Mouse (Mus musculus) kidney, adult 2 months (tissue): ENCODE results near the gene Pfdn4. TPM values are rescaled to one million over a fixed set of nuclear protein-coding genes. Genes with fewer than 3 reads are reported as not detected.
A peak's percentile ranks its signal among the peaks of the same experiment; 100 is the strongest.

Experiments
- DNase-seq: peaks from one replicate; pipeline ENCODE4 v3.0.0; 2021
- H3K27ac ChIP-seq: fragments of 200-500 bp; 2 replicates; pipeline ENCODE4 v1.5.1; 2012; ENCODE audit warnings: low read depth, low read length, control low read depth, inconsistent platforms; ENCODE audit not compliant: insufficient read depth
- H3K27me3 ChIP-seq: fragments of 200-500 bp; replicated peaks from 2 replicates; pipeline ENCODE4 v1.6.1; 2012; ENCODE audit warnings: mild to moderate bottlenecking, moderate library complexity, low read length, inconsistent platforms; ENCODE audit not compliant: control insufficient read depth, insufficient read depth
- H3K36me3 ChIP-seq: fragments of 200-500 bp; 2 replicates; pipeline ENCODE4 v1.6.1; 2012; ENCODE audit warnings: mild to moderate bottlenecking, moderate library complexity, low read length, inconsistent platforms; ENCODE audit not compliant: control insufficient read depth, insufficient read depth
- H3K4me1 ChIP-seq: fragments of 200-500 bp; 2 replicates; pipeline ENCODE4 v1.6.1; 2011; ENCODE audit warnings: low read length; ENCODE audit not compliant: control insufficient read depth, insufficient read depth
- H3K4me3 ChIP-seq: fragments of 200-500 bp; 2 replicates; pipeline ENCODE4 v1.5.1; 2011; ENCODE audit warnings: mild to moderate bottlenecking, low read depth, low read length, control low read depth; ENCODE audit not compliant: insufficient read depth
- CTCF ChIP-seq: fragments of 200-500 bp; conservative IDR thresholded peaks from 2 replicates; pipeline ENCODE4 v1.5.1; 2011; ENCODE audit warnings: low read depth, mild to moderate bottlenecking, control low read depth, low read length, moderate library complexity, mixed read lengths; ENCODE audit not compliant: insufficient read depth, insufficient read length
- POLR2A ChIP-seq: fragments of 200-500 bp; IDR thresholded peaks from one replicate; pipeline ENCODE4 v1.6.1; 2011; ENCODE audit warnings: low read depth, low read length, control low read depth
- WGBS: fragments of 180-500 bp; shearing (Covaris S2); methylation state at CpG from one replicate; pipeline ENCODE4 v1.1.7; 2018; 5-methylcytosine and 5-hydroxymethylcytosine counted together
- polyA plus RNA-seq: library from polyadenylated mRNA; depleted of rRNA; stranded (reverse); fragments of >200 nt; gene quantifications from 2 replicates; pipeline ENCODE4 v1.2.3, GENCODE M21; 2012

The Pfdn4 gene
- polyA plus RNA-seq, 1 experiment = 5.6 TPM

DNA sequence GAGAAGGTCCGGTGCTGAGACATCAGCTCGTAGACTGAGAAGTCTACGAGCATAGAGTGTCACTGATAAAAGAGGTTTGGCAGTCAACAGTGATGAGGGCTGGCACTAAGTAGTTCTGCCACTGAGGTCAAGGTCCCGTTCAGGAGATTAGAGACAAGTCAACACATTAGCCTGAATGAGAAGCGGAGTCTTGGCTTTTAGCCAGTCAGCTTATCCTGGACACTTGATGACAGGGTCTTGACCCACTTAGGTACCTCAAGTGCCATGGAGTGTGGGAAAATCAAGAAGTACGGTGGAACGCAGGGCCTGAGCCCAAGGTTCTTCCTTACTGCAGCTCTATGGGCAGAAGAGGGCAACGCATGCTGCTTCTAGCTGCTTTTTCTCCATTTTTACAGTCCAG lies 19.6 kb upstream of the Pfdn4 start:
- no peak overlapping the region for H3K4me3 ChIP-seq
- peaks cover 6% of the 10 kb centered on the region; the same call in 1 of the 2 replicates for H3K4me1 ChIP-seq
- 69% methylated on average over 8 of the region's 8 CpGs for WGBS
- no peaks in the 10 kb centered on the region for H3K36me3 ChIP-seq
- no peaks in the 10 kb centered on the region for H3K27me3 ChIP-seq
- peak; percentile 29 for DNase-seq
- H3K27ac ChIP-seq = no peak overlapping the region
- TF ChIP-seq CTCF (no peak), POLR2A (no peak)

GRCm38 (mm10) chr2:170482019-170482540 lies 14.1 kb upstream of the Pfdn4 start:
- DNase-seq = no peak
- WGBS = 64% methylated on average over 10 of the region's 10 CpGs
- H3K4me1 ChIP-seq = no peaks in the 10 kb centered on the region
- H3K27ac ChIP-seq = no peak overlapping the region
- H3K36me3 ChIP-seq = no peaks in the 10 kb centered on the region
- TF ChIP-seq CTCF = no peak
- no peak for TF ChIP-seq POLR2A
- no peak overlapping the region for H3K4me3 ChIP-seq
- no peaks in the 10 kb centered on the region for H3K27me3 ChIP-seq

DNA sequence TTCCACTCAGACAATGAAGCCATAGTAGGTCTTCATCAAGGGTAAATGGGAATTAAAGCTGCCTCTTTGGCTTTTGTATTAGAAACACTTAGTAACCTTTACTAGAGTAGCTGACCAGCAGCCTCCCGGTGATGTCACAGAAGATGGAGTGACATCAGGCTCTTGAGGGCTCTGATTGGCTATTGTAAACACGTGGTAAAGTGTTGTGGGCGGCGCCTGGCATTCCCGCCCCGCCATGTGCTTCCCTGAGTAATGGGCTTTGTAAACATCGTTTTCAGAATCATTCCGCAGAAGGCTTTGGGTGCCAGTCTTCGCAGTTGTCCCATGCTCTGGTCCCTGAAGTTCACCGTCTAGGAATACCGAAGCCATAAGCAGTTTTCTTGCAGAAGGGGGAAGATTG lies 12.3 kb upstream of the Pfdn4 start:
- Histone ChIP-seq H3K4me1 (no peaks in the 10 kb centered on the region), H3K36me3 (no peaks in the 10 kb centered on the region), H3K4me3 (no peak overlapping the region), H3K27me3 (no peaks in the 10 kb centered on the region), H3K27ac (no peak overlapping the region)
- WGBS = 78% methylated on average over 11 of the region's 11 CpGs
- TF ChIP-seq POLR2A (no peak), CTCF (no peak)
- DNase-seq = no peak

DNA sequence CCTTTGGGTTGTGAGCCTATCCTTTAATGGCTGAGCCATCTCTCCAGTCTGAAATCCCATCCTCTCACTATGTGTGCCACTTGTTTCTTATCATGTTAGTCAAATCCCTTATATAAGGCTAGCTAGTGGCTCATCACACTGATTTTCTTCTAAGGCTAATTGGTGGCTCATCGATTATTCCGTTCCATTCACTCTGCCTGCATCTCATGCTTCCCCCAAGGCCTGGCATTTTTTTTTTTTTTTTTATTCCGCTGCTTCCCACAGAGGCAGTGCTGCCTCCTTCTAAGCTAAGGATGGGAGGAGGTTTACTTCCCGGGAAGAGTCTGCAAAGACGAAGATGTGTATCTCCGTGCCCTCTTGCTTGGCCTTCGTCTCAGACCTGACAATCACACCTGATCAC lies 9.0 kb upstream of the Pfdn4 start:
- TF ChIP-seq POLR2A (no peak), CTCF (no peak)
- H3K4me3 ChIP-seq = no peak overlapping the region
- no peaks in the 10 kb centered on the region for H3K27me3 ChIP-seq
- DNase-seq = no peak
- no peaks in the 10 kb centered on the region for H3K36me3 ChIP-seq
- no peak overlapping the region for H3K27ac ChIP-seq
- 85% methylated on average over 7 of the region's 7 CpGs for WGBS
- H3K4me1 ChIP-seq = no peaks in the 10 kb centered on the region

DNA sequence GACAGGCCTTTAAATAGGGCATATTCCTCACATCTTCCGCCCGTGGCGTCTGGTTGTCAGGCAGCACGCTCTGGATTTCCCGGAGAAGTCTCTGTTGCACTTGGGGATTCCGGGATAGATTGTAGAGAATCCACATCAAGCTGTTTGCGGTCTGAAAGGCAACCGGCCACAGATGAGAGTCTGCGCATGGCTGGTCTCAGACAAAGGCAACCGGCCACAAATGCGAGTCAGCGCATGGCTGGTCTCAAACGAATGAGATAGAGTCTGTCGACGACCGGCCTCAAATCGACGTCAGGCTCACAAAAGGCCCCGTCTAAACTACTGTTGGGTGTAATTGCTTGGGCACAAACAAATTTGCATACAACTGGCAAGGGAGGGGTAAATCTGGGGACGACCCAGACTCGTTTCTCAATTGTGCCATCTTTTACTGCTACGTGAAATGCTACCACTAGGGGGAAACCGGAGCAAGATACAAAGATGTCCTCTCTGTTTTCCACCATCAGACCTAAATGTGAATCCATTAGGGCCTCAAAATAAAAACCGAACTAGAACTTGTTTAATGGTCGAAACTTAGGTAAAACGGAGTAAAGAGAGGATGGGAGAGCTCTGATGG lies 8.2 kb upstream of the Pfdn4 start:
- peak; percentile 39 for DNase-seq
- Histone ChIP-seq H3K4me1 (no peaks in the 10 kb centered on the region), H3K4me3 (no peak overlapping the region), H3K27me3 (no peaks in the 10 kb centered on the region), H3K27ac (no peak overlapping the region), H3K36me3 (no peaks in the 10 kb centered on the region)
- TF ChIP-seq POLR2A (no peak), CTCF (peak; percentile 16; the same call in 1 of the 2 replicates)
- WGBS = 60% methylated on average over 26 of the region's 26 CpGs

- H3K27ac ChIP-seq = no peak overlapping the region
- TF ChIP-seq CTCF (no peak), POLR2A (no peak)
- WGBS = 12% methylated on average over 31 of the region's 31 CpGs
- no peak for DNase-seq
- H3K4me1 ChIP-seq = peaks cover 5% of the 10 kb centered on the region; the same call in 1 of the 2 replicates
- 0 out of 2 replicates have a peak, but pooled peaks cover 3% of the 10 kb centered on the region for H3K27me3 ChIP-seq
- H3K36me3 ChIP-seq = no peaks in the 10 kb centered on the region
- peak overlapping the region; percentile 1; the same call in 1 of the 2 replicates for H3K4me3 ChIP-seq
Measured at GRCm38 (mm10) chr2:170494784-170495710, 1.2 kb upstream of the Pfdn4 start.
